Mouse (Mus musculus): ENCODE measurements around the gene Itprid2.

Gene Itprid2

GRCm38 (mm10) chr2:79651185-79651584 is 16.0 kb downstream of the Itprid2 start:
- DNase-seq (ENCODE audit: low spot score), result no peak

GRCm38 (mm10) chr2:79651701-79652100 is 16.5 kb downstream of the Itprid2 start:
- no peak for DNase-seq (ENCODE audit: low spot score)

- no peak for DNase-seq (ENCODE audit: low spot score)
Observed at GRCm38 (mm10) chr2:79652502-79652901, 17.4 kb downstream of the Itprid2 start.

- DNase-seq (ENCODE audit: low spot score), result peak; percentile 44
Observed at GRCm38 (mm10) chr2:79653093-79653808, 18.1 kb downstream of the Itprid2 start.

GRCm38 (mm10) chr2:79653809-79654164 is 18.6 kb downstream of the Itprid2 start:
- DNase-seq (ENCODE audit: low spot score), result no peak

GRCm38 (mm10) chr2:79657062-79657461 is 21.9 kb downstream of the Itprid2 start:
- DNase-seq (ENCODE audit: low spot score), result no peak

GRCm38 (mm10) chr2:79660417-79661185 is 25.4 kb downstream of the Itprid2 start:
- DNase-seq (ENCODE audit: low spot score), result no peak

GRCm38 (mm10) chr2:79661486-79662104 is 26.4 kb downstream of the Itprid2 start:
- no peak for DNase-seq (ENCODE audit: low spot score)

- no peak for DNase-seq (ENCODE audit: low spot score)
Observed at GRCm38 (mm10) chr2:79664532-79665286, 29.6 kb downstream of the Itprid2 start.

GRCm38 (mm10) chr2:79665492-79665891 is 30.3 kb downstream of the Itprid2 start:
- no peak for DNase-seq (ENCODE audit: low spot score)

- no peak for DNase-seq (ENCODE audit: low spot score)
Observed at GRCm38 (mm10) chr2:79675266-79675665, 40.1 kb downstream of the Itprid2 start.

- no peak for DNase-seq (ENCODE audit: low spot score)
Observed at GRCm38 (mm10) chr2:79677663-79678257, 42.6 kb downstream of the Itprid2 start.

GRCm38 (mm10) chr2:79681672-79682071 is 46.5 kb downstream of the Itprid2 start:
- DNase-seq (ENCODE audit: low spot score), result no peak

- DNase-seq (ENCODE audit: low spot score), result no peak
Observed at GRCm38 (mm10) chr2:79683258-79683657, 48.1 kb downstream of the Itprid2 start.

- no peak for DNase-seq (ENCODE audit: low spot score)
Observed at GRCm38 (mm10) chr2:79690838-79691237, 55.7 kb downstream of the Itprid2 start.

- DNase-seq (ENCODE audit: low spot score), result no peak
Observed at GRCm38 (mm10) chr2:79695190-79695589, 60.0 kb downstream of the Itprid2 start.

GRCm38 (mm10) chr2:79695939-79696338 is 60.8 kb downstream of the Itprid2 start:
- DNase-seq (ENCODE audit: low spot score), result no peak

GRCm38 (mm10) chr2:79696478-79697230 is 61.5 kb downstream of the Itprid2 start:
- DNase-seq (ENCODE audit: low spot score), result no peak

- DNase-seq (ENCODE audit: low spot score), result no peak
Observed at GRCm38 (mm10) chr2:79698166-79698565, 63.0 kb downstream of the Itprid2 start.

GRCm38 (mm10) chr2:79704773-79705172 is 69.6 kb downstream of the Itprid2 start:
- DNase-seq (ENCODE audit: low spot score), result no peak

- DNase-seq (ENCODE audit: low spot score), result no peak
Observed at GRCm38 (mm10) chr2:79707575-79707974, 72.4 kb downstream of the Itprid2 start, which contains the start of gene Ppp1r1c. Gene Ppp1r1c, plus strand, starts transcription at chr2:79707780.
